Mouse (Mus musculus) kidney, postnatal 10 days (tissue): ENCODE data around the gene 4931422A03Rik.
A peak's percentile ranks its signal among the peaks of the same experiment; 100 is the strongest.
"Not testable (repeated sequence)": the region's sequence is repeated elsewhere in the genome, so short reads cannot be mapped to it uniquely, and the experiment has no call there.

ENCODE experiments used
- DNase-seq: peaks from one replicate; pipeline ENCODE4 v3.0.0; 2021; ENCODE audit warnings: mixed read lengths

Gene 4931422A03Rik

DNA sequence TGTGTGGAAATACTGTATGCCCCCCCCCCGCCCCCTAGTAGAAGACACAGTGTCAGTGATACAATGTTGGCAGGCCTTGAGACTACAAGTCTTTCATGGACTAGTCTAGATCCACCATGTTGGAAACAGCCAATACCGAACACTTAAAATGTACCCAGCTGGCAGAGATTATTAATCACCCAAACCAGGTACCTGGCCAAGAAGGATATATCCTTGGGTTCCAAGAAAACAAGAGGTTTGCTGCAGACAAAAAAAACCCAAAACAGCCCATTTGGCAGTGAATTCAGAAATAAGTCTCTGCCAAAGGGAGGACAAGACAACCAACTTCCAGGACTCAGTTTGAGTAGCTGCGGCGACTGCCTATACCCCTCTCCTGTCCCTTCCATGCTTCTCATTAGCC is 3.5 kb downstream of the 4931422A03Rik start:
- DNase-seq: no peak

DNA sequence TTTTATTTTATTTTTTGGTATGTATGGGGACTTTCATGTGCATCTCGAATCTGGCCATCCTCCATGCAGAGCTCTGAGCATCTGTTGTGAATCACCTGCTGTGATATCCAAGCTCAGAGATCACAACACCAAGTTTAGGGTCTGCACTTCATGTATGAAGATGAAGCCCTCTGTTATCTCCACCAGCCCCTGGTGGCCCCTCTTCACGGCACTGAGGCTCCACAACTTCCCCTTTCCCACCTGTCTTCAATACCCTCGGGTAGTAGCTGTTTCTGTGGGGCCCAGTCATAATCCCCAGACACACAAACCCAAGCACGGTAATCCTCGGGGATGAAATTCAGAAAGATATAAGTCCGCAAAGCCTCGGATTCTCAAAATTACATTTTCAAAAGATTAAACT is 5.1 kb downstream of the 4931422A03Rik start:
- no peak for DNase-seq

DNA sequence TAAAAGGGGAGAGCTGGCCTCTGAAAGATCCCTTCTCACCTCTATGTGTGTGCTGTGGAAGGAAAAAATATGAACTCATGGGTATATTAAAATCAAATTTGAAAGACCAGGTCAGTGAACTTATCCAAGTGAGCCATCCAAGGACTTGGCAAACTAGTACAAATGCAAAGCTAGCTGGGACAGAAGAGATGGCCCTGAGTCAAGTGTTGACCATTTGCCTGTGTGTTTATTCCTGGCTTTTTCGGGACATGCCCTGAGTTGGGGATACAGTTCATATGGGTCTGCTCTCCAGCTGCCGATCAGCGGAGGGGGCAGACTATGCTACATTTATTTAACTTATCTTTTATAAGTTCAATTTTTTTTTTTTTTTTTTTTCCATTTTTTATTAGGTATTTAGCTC is 19.3 kb downstream of the 4931422A03Rik start:
- DNase-seq: not testable (repeated sequence)

DNA sequence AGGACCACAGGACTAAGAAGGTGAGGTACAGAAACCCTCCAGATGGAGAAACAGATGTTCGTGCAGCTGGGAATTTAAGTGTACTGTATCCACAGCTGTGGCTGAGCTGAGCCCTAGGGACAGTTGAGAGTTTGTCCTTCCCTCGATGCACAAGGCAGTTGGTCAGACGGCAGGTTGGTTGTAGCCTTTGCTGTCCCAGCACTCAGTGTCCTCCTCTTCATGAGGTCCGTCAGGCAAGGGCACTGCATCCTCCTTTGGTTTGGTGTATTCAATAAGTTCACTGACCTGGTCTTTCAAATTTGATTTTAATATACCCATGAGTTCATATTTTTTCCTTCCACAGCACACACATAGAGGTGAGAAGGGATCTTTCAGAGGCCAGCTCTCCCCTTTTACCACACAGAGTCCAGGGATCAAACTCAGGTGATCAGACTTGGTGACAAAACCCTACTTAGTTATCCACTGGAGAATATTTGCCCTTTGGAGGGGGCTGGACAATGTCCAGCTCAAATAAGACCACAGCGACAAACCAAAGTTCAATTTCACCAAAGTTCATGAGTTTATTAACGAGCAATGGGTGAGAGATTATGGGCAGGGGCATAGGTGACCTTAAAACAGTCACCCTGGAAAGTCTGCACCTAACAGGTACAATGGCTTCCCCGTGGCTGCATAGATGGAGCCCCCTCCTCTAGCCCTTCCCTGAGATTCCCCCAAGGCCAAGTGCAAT is 20.2 kb downstream of the 4931422A03Rik start:
- DNase-seq: no peak

DNA sequence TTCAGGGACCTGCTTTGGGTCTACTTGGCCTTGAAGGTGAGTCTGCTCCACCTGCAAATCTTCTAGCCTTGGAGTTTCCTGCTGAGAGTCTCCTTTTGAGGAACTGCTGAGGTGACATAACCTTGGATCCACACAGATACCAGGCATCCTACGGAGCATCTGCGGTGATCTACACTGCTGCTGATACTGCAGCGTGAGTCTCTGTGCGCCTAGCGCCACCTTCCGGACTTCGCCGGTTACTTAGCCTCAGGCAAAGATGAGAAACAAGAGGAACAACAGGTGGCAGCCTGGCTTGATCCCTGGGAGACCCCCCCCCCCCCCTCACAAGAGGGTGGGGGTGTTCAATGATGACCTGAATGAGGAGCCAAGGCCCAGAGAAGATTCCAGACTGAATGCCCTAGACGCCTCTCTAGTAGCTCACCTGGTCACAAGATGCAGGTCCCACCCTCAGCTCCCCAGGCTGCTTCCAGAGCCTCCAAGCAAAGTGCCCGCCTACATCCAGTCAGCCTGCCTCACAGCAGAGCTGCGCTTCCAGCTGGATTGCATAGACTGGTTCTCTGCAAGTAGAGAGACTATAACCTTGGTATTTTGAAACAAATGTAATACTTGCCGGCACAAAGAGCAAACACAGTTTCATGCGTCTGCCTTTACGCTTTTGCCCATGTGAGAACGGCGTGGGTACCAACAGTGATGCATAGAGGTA is 25.3 kb downstream of the 4931422A03Rik start:
- peak; percentile 70 for DNase-seq

DNA sequence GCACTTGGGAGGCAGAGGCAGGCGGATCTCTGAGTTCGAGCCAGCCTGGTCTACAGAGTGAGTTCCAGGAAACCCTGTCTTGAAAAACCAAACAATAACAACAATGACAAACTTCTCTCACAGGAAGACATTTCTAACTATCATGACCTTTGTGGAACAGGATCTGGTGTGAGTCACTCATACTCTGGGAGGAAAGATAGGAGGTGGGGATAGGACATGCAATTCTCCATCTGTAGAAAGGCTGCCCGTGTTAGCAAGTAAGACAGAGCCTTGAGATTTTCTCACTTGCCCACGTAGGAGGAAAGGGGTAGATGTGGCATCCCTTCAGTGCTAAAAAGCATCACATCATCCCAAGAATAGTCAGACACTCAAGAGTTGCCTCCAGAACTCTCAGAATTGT is 26.3 kb downstream of the 4931422A03Rik start:
- no peak for DNase-seq

DNA sequence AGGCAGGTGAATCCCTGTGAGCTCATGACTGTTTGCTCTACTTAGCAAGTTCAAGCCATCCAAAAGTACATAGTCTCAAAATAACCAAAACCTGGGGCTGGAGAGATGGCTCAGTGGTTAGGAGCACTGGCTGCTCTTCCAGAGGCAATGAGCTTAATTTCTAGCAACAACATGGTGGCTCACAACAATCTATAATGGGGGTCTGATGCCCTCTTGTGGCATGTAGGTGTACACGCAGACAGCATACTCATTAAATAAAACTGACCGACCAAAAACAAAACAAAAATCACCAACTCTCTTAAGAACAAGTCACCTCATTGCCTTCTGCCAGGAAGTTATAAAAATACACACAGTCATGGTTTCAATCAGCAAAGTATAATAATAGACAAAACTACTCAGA is 27.1 kb downstream of the 4931422A03Rik start:
- no peak for DNase-seq

DNA sequence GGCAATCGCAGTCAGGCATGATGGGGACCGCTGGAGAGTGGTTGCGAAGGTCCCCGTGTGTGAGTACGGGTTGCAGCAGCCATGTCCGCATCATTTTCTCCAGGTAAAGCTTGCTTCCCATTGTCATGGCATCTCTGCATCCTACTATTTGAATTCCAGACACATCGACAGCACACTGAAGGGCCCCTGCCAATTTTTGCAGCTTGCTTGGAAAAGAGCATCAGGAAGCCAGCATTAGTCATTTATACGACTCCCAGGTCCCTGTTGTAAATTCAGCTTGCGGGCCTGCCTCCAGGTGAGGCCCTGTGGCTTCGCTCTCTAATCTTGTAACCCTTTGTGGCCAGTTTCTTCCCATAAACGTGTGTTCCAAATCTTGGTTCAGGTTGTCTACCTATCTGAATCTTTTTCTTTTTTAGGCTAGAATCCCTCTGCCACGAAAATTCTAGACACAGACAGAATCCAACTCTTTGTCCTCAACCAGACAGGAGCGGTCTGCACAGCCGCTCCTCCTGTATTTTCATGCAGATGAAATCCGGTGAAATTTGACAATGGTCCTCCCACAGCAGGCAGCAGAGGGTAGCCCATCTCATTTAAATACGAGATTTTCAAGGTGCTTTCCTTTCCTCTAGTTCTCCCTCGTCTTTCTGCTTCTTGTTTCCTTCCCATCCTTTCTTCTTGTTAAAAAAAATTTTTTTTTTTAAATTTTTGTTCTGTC is 35.4 kb downstream of the 4931422A03Rik start:
- no peak for DNase-seq

DNA sequence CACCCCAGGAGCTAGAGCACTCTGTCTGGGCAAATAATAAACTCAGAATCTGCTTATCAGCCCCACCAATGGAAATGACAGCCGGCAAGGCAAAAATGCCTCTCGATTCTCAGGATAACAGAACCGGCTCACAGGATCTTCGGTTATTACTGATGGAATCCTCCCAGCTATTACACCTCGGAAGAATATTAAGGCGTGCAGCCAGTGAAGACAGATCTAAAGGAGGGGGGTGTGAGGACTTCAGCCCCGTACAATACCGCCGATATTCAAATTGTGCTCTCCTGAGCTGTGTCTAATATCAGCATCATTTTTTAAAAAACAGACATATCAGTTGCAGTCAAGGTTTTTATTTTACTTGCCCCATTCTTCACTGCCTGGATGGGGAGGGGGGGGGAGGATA is 36.0 kb downstream of the 4931422A03Rik start:
- DNase-seq: no peak

DNA sequence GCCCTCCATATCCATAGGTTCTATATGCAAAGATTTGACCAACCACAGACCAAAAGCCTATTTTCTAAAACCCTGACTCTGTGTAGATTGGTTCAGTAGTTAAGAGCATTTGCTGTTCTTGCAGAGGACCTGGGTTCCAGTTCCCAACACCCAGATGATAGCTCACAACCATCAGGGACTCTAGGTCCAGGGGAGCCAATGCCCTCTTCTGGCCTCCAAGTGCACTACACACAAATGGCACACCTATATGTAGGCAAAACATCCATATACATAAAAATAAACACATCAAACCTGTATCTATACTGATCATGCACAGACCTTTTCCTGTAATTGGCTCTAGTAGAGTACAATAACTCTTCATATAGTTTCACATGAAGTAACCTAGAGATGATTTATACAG is 36.9 kb downstream of the 4931422A03Rik start:
- no peak for DNase-seq

DNA sequence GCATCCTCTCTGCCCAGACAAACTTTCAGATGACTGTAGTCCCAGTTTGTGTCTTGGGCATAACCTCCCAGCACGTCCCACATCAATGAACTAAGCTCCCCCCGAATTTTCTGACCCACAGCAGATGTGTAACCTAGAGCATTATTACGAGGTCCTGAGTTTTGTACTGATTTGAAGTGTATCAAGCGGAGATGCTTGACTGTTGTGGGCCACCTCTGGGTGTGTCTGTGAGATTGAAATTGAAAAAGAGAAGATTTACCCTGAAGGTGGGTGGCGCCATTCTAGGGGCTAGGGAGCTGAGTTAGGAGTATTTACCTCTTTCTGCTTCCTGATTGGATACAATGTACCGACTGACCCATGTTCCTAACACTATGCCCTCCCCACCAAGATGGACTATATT is 38.4 kb downstream of the 4931422A03Rik start:
- no peak for DNase-seq

DNA sequence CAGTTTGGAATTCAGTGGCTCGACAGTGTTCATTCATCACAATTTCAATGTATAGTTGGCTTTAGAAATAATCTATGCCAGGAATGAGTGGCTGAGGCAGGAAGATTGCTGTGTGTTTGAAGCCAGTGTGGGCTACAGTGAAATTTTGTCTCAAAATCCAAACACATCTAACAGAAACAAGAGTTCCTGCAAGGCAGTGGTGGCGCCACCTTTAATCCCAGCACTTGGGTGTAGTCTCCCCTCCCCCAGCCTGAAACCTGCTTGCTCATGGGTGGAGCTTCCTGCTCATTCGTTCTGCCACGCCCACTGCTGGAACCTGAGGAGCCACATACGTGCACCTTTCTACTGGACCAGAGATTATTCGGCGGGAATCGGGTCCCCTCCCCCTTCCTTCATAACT is 40.6 kb downstream of the 4931422A03Rik start:
- DNase-seq: not testable (repeated sequence)

DNA sequence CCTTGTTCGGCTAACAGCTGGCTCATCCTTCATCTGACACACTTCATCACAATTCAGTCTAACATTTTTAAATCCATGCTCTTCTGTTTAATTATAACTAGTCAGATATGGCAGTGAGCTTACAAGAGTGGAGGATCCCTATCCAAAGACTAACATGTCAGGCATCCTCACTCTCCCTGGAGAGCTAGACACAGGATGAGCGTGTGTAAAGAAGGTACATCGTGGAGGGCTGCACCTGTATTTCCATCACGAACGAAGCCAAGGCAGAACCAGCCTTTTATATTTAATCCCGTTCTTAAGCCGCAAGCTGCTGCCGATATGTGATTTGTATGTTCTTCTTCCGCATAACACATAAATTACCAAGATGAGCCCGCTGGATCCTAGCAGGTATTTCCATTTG is 45.0 kb downstream of the 4931422A03Rik start:
- DNase-seq: no peak

DNA sequence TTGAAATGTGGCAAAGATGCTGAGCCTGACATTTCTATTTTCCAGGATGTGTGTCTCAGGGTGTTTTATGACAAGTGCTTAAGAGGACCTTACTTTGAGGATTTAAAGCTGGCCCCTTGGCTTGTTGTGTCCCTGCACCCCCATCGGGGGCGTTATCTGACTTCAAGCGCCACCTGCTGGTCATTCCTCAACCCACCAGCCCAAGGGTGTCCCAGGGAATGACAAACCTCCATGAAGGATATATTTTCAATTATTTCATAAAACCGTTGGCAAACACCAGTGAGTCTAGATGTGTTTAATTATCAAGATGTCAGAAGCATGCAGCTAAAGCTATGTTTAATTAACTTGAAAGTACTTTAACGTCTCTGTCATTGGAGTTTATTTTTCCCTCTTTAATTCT is 45.9 kb downstream of the 4931422A03Rik start:
- DNase-seq: peak; percentile 90

DNA sequence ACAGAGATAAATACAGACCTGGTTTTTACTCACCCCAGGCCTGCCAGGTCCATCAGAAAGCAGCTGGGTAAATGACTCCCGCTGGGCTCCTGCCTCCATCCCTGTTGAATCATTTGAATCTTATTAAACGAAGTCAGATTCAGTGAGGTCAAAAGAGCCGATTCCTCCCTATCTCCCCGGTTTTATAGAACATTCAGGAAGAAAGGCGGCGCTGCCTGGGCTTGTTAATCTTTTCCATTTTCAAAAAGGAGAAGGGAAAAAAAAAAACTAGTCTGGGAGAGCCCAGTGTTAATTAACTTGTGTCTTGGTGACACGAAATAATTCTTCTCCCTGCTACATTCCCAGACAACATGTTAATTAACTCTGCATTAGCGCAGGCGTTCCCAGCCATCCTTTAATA is 50.4 kb downstream of the 4931422A03Rik start:
- no peak for DNase-seq

DNA sequence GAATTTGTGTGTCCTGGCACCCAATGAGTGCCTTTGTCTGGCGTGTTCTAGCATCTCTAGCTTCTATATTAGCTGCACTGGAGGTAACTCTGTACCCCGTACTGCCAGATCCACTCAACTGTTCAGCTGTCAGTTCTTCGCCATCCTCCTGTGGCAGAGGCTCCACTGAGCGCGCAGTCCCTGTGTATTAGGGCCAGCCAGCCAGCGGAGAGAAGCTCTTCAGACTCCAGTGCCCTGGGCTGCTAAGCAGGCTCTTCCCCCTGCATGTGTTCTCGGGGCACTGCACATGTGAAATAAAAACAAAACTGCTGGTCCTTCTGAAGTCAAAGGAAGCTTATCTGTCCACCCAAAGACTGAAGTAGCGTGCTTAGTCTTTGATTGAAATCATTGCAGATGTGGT is 50.9 kb downstream of the 4931422A03Rik start:
- no peak for DNase-seq

DNA sequence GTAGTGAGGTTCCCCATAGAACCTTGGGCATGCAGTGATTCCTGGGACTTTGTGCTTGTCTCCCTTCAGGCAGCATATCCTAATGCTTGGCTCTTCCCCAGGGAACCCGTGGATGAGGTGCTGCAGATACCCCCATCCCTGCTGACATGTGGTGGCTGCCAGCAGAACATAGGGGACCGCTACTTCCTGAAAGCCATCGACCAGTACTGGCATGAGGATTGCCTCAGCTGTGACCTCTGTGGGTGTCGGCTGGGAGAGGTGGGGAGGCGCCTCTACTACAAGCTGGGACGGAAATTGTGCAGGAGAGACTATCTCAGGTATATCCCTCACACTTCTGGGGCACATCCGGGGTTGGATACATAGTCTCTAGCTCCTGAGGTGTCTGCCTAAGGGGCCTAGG is 52.3 kb downstream of the 4931422A03Rik start:
- DNase-seq: no peak

DNA sequence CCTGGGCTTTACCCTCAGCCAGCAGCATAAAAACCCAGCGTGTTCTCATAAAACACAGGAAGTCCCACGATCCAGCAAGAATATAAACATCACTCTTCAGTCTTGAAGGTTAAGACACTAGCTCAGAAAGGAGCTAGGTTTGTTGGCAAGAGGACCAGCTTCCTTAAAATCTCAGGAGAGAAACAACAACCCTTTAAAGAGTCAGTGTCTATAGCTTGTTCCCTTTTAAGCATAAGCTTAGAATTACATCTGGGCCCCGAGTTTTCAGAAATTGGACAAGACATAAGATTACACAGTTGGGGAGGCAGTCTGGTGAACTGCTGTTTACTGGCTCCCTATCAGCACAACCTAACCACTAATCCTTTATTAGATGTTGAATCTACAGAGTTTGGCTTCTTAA is 56.3 kb downstream of the 4931422A03Rik start:
- no peak for DNase-seq

DNA sequence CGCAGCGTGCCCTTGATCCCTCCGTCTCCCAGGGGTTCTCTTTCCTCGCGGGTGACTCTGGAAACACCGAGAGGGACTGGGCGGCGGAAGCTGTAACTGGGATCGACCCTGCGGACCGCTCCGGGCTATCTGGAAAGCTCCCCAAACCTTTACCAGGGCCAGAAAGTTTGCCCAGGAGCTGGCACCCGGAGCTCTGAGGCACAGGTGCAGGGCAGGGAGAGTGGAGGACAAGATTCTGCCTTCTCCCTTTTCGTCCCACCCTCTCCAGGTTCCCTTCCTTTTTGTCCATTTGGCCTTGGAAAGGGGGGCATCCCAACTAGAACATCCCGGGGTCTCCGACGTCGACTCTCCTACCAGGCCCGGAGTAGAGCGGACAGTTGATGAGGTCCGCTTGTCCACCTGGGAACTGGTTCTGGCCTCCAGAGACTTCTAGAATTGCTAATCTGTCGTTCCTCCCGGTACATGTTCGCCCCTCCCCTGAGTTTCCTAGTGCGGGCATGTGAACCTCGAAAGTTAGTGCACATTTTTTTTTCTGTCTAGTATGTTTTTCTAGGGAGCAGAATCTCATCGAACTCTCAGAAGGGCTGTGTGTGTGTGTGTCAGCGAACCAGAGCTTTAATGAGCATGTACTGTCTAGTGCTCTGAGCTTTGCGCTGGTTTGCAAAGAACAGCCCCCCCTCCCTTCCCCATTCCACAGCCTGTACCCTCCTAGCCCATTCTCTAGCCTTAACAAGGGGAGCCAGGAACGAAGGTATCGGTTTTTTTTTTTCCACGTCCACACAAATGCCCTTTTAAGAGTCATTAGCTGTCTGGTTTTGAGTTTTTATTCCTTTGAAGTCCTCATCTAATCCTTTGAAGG is 57.1 kb downstream of the 4931422A03Rik start:
- DNase-seq: no peak

DNA sequence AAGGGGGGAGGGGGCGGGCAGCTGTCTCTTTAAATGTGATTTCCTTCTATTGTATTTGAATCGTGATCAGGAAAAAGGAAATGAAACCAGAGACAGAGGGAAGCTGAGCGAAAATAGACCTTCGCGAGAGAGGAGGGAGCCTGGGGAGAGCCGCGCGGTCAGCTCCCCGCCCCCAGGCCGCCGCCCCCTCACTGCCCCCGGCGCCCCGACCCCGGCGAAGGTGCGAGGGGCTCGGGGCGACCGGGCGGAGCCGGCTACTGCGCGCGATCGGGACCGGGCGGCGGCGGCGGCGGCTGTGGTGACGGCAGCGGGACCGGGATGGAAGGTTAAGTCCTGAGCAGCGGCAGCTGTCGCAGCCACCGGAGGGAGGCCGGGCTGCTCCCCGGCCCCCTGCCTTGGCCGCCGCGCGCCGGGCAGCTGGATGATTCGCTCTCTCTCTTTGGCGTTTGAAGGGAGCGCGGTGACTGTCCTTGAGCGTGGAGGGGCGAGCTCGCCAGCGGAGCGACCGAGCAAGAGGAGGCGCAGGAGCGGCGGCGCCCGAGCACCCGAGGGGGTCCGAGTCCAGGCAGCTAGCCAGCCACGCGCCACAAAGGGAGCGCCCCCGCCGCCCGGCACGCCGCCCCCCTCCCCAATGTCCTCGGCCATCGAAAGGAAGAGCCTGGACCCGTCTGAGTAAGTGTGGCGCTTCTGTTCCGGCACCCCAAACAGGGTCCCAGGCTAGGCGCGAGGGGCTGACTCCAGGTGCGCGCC is 57.9 kb downstream of the 4931422A03Rik start:
- peak; percentile 76 for DNase-seq

DNA sequence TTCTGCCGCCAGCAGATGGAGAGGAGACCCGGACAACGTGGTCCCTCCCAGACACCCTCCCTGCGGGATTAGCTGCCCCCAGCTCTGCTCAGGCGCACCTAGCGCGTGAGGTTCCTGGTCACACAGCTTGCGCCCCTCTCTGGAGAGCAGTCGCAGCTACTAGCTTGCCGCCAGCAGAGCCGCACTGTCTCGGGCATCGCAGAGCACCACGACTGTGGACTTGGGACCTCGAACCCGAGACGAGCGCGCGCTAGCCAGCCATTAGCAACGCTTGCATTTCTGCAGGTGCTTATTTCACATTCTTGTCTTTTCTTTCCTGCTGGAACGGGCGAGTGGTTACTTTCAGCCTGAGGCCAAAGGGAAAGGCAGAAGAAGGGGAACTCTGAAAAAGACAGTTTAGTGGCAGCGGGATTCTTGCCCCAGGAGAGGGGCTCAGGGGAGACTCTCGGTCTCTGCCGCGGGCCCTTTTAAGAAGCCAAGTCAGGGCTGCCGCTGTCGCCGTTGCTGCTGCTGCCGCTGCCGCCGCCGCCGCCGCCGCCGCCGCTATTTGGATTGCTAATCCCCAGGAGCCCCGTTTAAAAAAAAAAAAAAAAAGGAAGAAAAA is 58.6 kb downstream of the 4931422A03Rik start:
- DNase-seq: peak; percentile 78

DNA sequence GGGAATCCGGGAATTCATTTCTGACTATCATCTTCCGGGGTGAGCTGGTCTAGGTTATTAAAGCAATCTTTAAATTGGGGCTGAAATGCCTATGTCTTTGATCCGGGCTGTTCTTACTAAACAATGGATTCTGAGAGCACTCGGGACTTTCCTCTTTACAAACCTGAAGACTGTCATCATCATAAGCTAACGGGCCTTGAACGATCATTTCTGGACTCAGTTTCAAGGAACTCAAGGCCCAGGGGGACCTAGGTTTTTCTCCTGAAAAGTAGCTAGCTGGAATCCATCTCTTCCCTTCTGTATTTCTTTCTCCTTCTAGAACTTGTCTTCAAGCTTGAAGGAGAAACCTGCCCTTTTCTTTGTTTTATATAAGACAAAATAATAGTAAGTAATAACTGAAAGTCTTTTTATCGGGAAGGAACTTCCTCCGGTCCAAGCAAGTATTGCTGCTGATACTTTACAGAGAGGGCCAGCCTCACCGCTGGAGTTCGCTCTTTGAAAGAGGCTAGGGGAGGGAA is 59.2 kb downstream of the 4931422A03Rik start:
- DNase-seq: no peak
